14 mouse cellular contexts compared by ENCODE assay signal in the genomic region with DNA sequence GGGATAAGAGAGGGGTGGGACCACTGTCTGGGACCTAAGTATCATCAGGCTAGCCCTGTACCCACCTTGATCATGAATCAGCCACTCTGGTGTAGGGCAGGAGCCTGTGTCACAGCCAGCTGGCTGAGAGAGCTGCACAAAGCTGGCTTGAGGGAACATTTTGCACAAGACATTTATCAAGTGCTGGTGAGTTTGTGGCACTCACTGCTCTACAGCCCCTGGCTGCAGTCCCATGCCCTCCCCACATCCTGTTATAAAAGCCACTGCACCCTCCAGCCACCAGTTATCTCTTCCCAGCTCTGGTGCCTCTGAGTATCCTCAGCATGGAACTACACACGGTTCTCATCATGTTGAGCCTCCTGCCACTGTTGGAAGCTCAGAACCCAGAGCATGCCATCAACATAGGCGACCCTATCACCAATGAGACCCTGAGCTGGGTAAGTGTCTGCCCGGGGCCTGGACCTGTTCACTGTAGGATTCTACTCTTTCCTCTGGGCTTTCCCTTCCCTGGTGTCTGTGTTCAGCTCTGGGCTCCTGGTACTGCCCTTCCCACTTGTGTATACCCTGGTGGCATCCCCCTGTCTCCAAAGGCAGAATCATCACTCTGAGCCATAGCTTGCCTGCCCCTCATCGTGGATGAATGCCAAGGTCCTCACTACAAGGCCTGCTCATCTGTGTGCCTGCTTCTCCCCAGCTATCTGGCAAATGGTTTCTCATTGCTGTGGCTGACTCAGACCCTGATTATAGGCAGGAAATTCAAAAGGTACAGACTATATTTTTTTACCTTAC. TPM values are rescaled to one million over a fixed set of nuclear protein-coding genes. Genes with fewer than 3 reads are reported as not detected.
DNase-seq lines count a peak whose midpoint lies in the region; ATAC-seq and TF ChIP-seq lines count a peak whose summit lies in the region.
"Had no signal": no experiment of that assay in that cellular context is flagged by ENCODE, and none has a peak within 500 bp of the region (broad histone marks: within the 10 kb centered on the region; RNA-seq: fewer than 3 reads in every experiment).

Orm3 (plus strand) TSS at position 286 of the 789 bp plus-strand sequence.

- H3K4me3 ChIP-seq in heart, embryonic 10.5 days: no peak within 1 kb of the TSS
- no peak within 1 kb of the TSS for H3K4me3 ChIP-seq in ES-E14 (ENCODE audit: insufficient read depth in 1 of 2, low read depth in 1 of 2, low read length in 2 of 2, poor library complexity in 1 of 2, severe bottlenecking in 1 of 2)
- H3K4me3 ChIP-seq in lung, postnatal 0 days (ENCODE audit: low read depth, low read length): no peak within 1 kb of the TSS
- H3K4me3 ChIP-seq: forebrain, embryonic 12.5 days; lung, embryonic 15.5 days had no signal

- in situ Hi-C loops in ES-E14 (cut with MboI; ENCODE audit: low sequenced_read_pairs in 2 of 2, unreplicated experiment in 2 of 2): no loop called here

- no peak within 1 kb of the TSS for H3K9ac ChIP-seq in ES-E14 (ENCODE audit: insufficient read depth, low read depth, low read length, poor library complexity, severe bottlenecking)
- H3K9ac ChIP-seq in lung, postnatal 0 days (replicated peaks; ENCODE audit: low read depth): no peak within 1 kb of the TSS
- H3K9ac ChIP-seq: forebrain, embryonic 12.5 days; lung, embryonic 15.5 days had no signal

- no peak for TF ChIP-seq CTCF in lung, postnatal 0 days (IDR thresholded peaks at IDR 0.05)

- H3K9me3 ChIP-seq in heart, embryonic 10.5 days: no peaks in the 10 kb centered on the region
- H3K9me3 ChIP-seq in ES-E14 (ENCODE audit: control insufficient read depth, insufficient read depth, low read depth, low read length): no peaks in the 10 kb centered on the region
- no peaks in the 10 kb centered on the region for H3K9me3 ChIP-seq in lung, postnatal 0 days (ENCODE audit: low read length)
- H3K9me3 ChIP-seq: forebrain, embryonic 12.5 days; lung, embryonic 15.5 days had no signal

- peak; percentile 34 for ATAC-seq in lung, postnatal 0 days

- H3K4me2 ChIP-seq in lung, postnatal 0 days (replicated peaks; ENCODE audit: low read depth, low read length): no peak within 1 kb of the TSS
- H3K4me2 ChIP-seq: forebrain, embryonic 12.5 days; lung, embryonic 15.5 days had no signal

- H3K36me3 ChIP-seq in heart, embryonic 10.5 days: no peaks in the 10 kb centered on the region
- no peaks in the 10 kb centered on the region for H3K36me3 ChIP-seq in ES-E14 (ENCODE audit: control insufficient read depth, insufficient read depth, low read length, poor library complexity, severe bottlenecking)
- no peaks in the 10 kb centered on the region for H3K36me3 ChIP-seq in lung, postnatal 0 days (ENCODE audit: insufficient read depth, low read length)
- H3K36me3 ChIP-seq: forebrain, embryonic 12.5 days; lung, embryonic 15.5 days had no signal

- no peak for TF ChIP-seq EP300 in lung, postnatal 0 days (IDR thresholded peaks at IDR 0.05)

- peak; percentile 63 to 85 for DNase-seq in heart, adult 18-20 months
- DNase-seq in heart, embryonic 10.5 days (ENCODE audit: low spot score): no peak
- no peak for DNase-seq in ES-E14 (ENCODE audit: low read depth, low spot score)
- DNase-seq in heart, adult 8-10 months (ENCODE audit: low spot score): peak; percentile 61
- DNase-seq in lung, postnatal 0 days (ENCODE audit: low spot score): peak; percentile 36
- no peak for DNase-seq in spleen, adult 12 weeks (ENCODE audit: low spot score)
- DNase-seq in yolk sac, embryonic 10.5 days (ENCODE audit: low spot score): no peak
- DNase-seq in ovary, adult 18-20 months (ENCODE audit: low spot score): no peak
- DNase-seq: gastrocnemius, postnatal 36 days; kidney, adult 18-20 months; right cerebral cortex, adult 18-20 months had no signal

- 0 out of 2 replicates have a peak, but pooled peaks cover 4% of the 10 kb centered on the region for H3K4me1 ChIP-seq in heart, embryonic 10.5 days
- no peaks in the 10 kb centered on the region for H3K4me1 ChIP-seq in ES-E14 (ENCODE audit: control insufficient read depth in 2 of 2, insufficient read depth in 2 of 2, low read length in 2 of 2, poor library complexity in 1 of 2)
- H3K4me1 ChIP-seq in lung, postnatal 0 days (ENCODE audit: insufficient read depth, low read depth, low read length): no peaks in the 10 kb centered on the region
- H3K4me1 ChIP-seq: forebrain, embryonic 12.5 days; lung, embryonic 15.5 days had no signal

- H3K27ac ChIP-seq in heart, embryonic 10.5 days: no peak within 1 kb of the TSS
- peak within 1 kb of the TSS; percentile 50; the same call in 1 of the 2 replicates for H3K27ac ChIP-seq in ES-E14 (ENCODE audit: insufficient read depth, low read depth, low read length, poor library complexity, severe bottlenecking)
- H3K27ac ChIP-seq in lung, postnatal 0 days (ENCODE audit: low read length): no peak within 1 kb of the TSS
- H3K27ac ChIP-seq: forebrain, embryonic 12.5 days; lung, embryonic 15.5 days had no signal

- H3K27me3 ChIP-seq in heart, embryonic 10.5 days (ENCODE audit: insufficient read depth, poor library complexity, severe bottlenecking): no peaks in the 10 kb centered on the region
- H3K27me3 ChIP-seq in lung, postnatal 0 days (replicated peaks; ENCODE audit: insufficient read depth, low read length): no peaks in the 10 kb centered on the region
- H3K27me3 ChIP-seq: forebrain, embryonic 12.5 days; lung, embryonic 15.5 days had no signal

- WGBS in heart, embryonic 10.5 days: 75% methylated on average over 4 of the region's 4 CpGs
- 60% methylated on average over 4 of the region's 4 CpGs for WGBS in lung, postnatal 0 days

TF ChIP-seq in ES-E14, 5 proteins besides CTCF, POLR2A, EP300 and RAD21:
- TF ChIP-seq ZC3H11A (IDR thresholded peaks at IDR 0.05; ENCODE audit: borderline replicate concordance, low read depth, low read length): no peak
- TF ChIP-seq HCFC1 (IDR thresholded peaks at IDR 0.05; ENCODE audit: borderline replicate concordance, insufficient read depth, low read length): no peak
- TF ChIP-seq MAFK (IDR thresholded peaks at IDR 0.05; ENCODE audit: insufficient read depth, low read depth, low read length): no peak
- no peak for TF ChIP-seq CHD2 (IDR thresholded peaks at IDR 0.05; ENCODE audit: low read depth, low read length)
- no peak for TF ChIP-seq ZNF384 (IDR thresholded peaks at IDR 0.05; ENCODE audit: low read depth, low read length)

RNA-seq across cellular contexts. Expression of gene Orm3, which starts in this region (rescaled TPM):
- 1 to 10 TPM; 2.2 to 3.1 TPM for total RNA-seq in heart, adult 18-20 months (2021)
- not detected in 2 replicates for polyA plus RNA-seq in heart, embryonic 10.5 days (2016; fragmentation: Nextera tagmentation; extraction: Ambion mirVana)
- total RNA-seq in ES-E14 (2012; rRNA removed): not detected in 2 replicates
- 1 to 10 TPM in 2 of 4 experiments, under 1 TPM in 2; 0.60 to 4.5 (median 1.7) TPM for total RNA-seq in heart, adult 8-10 months (2022)
- polyA plus RNA-seq in lung, postnatal 0 days (2015; fragmentation: Nextera tagmentation; extraction: Ambion mirVana): 0.21 TPM in 1 of 2 replicates, not detected in the other
- total RNA-seq: gastrocnemius, postnatal 36 days; left cerebral cortex, postnatal 14 days had no signal
- polyA plus RNA-seq: forebrain, embryonic 12.5 days; lung, embryonic 15.5 days had no signal

Comparison
In these comparisons a context has a peak if more than half of its experiments do, and no peak if none do; other contexts are left out.
1. DNase-seq: peak in heart, adult 18-20 months (2 of 2) and heart, adult 8-10 months (single experiment); none in heart, embryonic 10.5 days (single experiment), ES-E14 (single experiment), spleen, adult 12 weeks (single experiment), yolk sac, embryonic 10.5 days (single experiment) and ovary, adult 18-20 months (single experiment).
2. Peak in DNase-seq and ATAC-seq in lung, postnatal 0 days; RNA of the gene not detected or under 1 TPM.